Mouse (Mus musculus) adrenal gland, adult 8-10 months (tissue): ENCODE data around the gene Gga2. TPM values are rescaled to one million over a fixed set of nuclear protein-coding genes. Genes with fewer than 3 reads are reported as not detected.

Experiments used
- DNase-seq: peaks from one replicate; pipeline ENCODE4 v3.0.0; 2022
- total RNA-seq, 4 experiments: library from RNA; stranded (reverse); gene quantifications; 2 replicates each; pipeline ENCODE4 v1.2.4; 2022

The Gga2 gene
- 10 to 100 TPM; 18.0 to 29.3 (median 22.4) TPM for total RNA-seq

GRCm38 (mm10) chr7:122020667-122021354 is at the start of gene Gga2:
Gene Gga2, minus strand, starts transcription at chr7:122021222.
- peak; percentile 81 for DNase-seq

- peak; percentile 25 for DNase-seq
Observed at GRCm38 (mm10) chr7:122067517-122068381, 46.7 kb upstream of the Gga2 start.

- DNase-seq = peak; percentile 96
Observed at GRCm38 (mm10) chr7:122066945-122067516, 46.0 kb upstream of the Gga2 start, which contains the start of the genes Ubfd1 and Ears2. Gene Ubfd1, plus strand, starts transcription at chr7:122067175. Gene Ears2, minus strand, starts transcription at chr7:122067263.

GRCm38 (mm10) chr7:122066102-122066944 is 45.3 kb upstream of the Gga2 start:
- DNase-seq = no peak

- DNase-seq = no peak
Observed at GRCm38 (mm10) chr7:122065656-122066055, 44.6 kb upstream of the Gga2 start.

GRCm38 (mm10) chr7:122056633-122057032 is 35.6 kb upstream of the Gga2 start:
- DNase-seq = no peak

GRCm38 (mm10) chr7:122050834-122051233 is 29.8 kb upstream of the Gga2 start:
- no peak for DNase-seq

- no peak for DNase-seq
Observed at GRCm38 (mm10) chr7:122048191-122048590, 27.2 kb upstream of the Gga2 start.

GRCm38 (mm10) chr7:122046813-122047212 is 25.8 kb upstream of the Gga2 start:
- no peak for DNase-seq

- DNase-seq = no peak
Observed at GRCm38 (mm10) chr7:122045711-122046110, 24.7 kb upstream of the Gga2 start.

GRCm38 (mm10) chr7:122045181-122045634 is 24.2 kb upstream of the Gga2 start:
- DNase-seq = peak; percentile 14

- no peak for DNase-seq
Observed at GRCm38 (mm10) chr7:122044106-122044505, 23.1 kb upstream of the Gga2 start.

GRCm38 (mm10) chr7:122034348-122034747 is 13.3 kb upstream of the Gga2 start:
- DNase-seq = no peak

GRCm38 (mm10) chr7:122033371-122033770 is 12.3 kb upstream of the Gga2 start:
- no peak for DNase-seq

- no peak for DNase-seq
Observed at GRCm38 (mm10) chr7:122022131-122022530, 1.1 kb upstream of the Gga2 start.

GRCm38 (mm10) chr7:122020273-122020666 is 752 bp downstream of the Gga2 start:
- DNase-seq = no peak

- no peak for DNase-seq
Observed at GRCm38 (mm10) chr7:122018978-122019377, 2.0 kb downstream of the Gga2 start.

- DNase-seq = no peak
Observed at GRCm38 (mm10) chr7:122018247-122018646, 2.8 kb downstream of the Gga2 start.

- DNase-seq = peak; percentile 47
Observed at GRCm38 (mm10) chr7:122015734-122016133, 5.3 kb downstream of the Gga2 start.

- DNase-seq = peak; percentile 35
Observed at GRCm38 (mm10) chr7:122015105-122015504, 5.9 kb downstream of the Gga2 start.

- no peak for DNase-seq
Observed at GRCm38 (mm10) chr7:122012949-122013348, 8.1 kb downstream of the Gga2 start.

- no peak for DNase-seq
Observed at GRCm38 (mm10) chr7:122012370-122012769, 8.7 kb downstream of the Gga2 start.
